Mouse (Mus musculus): ENCODE data around the gene Snx18.

Snx18 gene

GRCm38 (mm10) chr13:113566951-113567350, 51.4 kb downstream of the Snx18 start:
- DNase-seq (ENCODE audit: low spot score): no peak

DNA sequence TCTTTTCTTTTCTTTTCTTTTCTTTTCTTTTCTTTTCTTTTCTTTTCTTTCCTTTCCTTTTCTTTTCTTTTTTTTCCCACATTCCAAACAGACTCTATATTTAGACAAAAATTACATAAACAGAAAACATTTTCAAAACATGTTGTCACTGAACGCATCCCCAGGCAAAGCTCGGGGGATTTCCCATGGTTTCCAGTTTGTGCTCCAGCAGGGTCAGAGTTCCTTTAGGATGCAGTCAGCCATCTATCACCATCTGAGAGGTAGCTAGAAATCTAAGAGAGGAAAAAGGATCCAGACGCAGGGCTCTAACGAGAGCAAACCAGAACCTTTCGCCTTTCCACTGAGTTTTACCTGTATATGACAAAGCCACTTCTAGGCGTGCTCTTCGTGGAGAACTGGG, 52.0 kb downstream of the Snx18 start:
- no peak for DNase-seq (ENCODE audit: low spot score)

- DNase-seq (ENCODE audit: low spot score): no peak
Observed at GRCm38 (mm10) chr13:113559646-113560045, 58.7 kb downstream of the Snx18 start.

GRCm38 (mm10) chr13:113556538-113556937, 61.8 kb downstream of the Snx18 start:
- no peak for DNase-seq (ENCODE audit: low spot score)

DNA sequence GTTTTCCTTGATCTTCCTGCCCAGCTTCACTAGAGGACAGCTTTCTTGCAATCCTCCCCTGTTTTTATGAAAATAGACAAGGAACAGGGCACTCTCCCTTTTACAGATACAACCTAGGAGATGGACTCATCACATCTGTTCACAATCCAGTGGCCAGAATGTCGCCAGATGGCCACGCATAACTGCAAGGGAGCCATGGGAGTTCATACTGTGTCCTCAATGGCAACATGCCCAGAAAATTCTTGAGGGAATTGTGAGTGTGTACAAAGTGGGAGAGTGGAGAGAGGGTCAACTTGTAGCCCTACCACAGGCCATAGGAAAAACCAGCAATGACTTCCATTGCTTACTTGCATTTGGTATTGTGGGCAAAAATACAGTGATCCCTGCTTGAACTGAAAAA, 63.1 kb downstream of the Snx18 start:
- DNase-seq (ENCODE audit: low spot score): no peak

GRCm38 (mm10) chr13:113553603-113554230, 64.6 kb downstream of the Snx18 start:
- DNase-seq (ENCODE audit: low spot score): no peak

DNA sequence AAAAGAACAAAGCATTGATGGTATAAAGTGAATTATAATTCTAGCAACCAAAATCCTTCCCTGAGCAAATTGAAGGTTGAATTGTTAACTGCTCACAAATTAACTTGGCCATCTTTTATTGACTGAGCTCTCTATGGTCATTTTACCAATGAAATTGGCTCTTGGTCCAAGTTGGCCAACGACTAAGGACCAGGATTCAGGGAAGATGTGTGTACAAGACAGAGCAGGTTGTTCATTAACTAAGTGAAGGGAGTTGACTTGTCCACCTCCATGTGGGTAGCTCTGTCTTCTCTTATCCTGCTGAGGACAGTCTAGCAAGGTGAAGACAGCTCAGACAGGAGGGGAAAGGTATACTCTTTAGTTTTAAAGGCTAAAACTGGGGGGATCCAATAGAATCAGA, 66.0 kb downstream of the Snx18 start:
- no peak for DNase-seq (ENCODE audit: low spot score)

DNA sequence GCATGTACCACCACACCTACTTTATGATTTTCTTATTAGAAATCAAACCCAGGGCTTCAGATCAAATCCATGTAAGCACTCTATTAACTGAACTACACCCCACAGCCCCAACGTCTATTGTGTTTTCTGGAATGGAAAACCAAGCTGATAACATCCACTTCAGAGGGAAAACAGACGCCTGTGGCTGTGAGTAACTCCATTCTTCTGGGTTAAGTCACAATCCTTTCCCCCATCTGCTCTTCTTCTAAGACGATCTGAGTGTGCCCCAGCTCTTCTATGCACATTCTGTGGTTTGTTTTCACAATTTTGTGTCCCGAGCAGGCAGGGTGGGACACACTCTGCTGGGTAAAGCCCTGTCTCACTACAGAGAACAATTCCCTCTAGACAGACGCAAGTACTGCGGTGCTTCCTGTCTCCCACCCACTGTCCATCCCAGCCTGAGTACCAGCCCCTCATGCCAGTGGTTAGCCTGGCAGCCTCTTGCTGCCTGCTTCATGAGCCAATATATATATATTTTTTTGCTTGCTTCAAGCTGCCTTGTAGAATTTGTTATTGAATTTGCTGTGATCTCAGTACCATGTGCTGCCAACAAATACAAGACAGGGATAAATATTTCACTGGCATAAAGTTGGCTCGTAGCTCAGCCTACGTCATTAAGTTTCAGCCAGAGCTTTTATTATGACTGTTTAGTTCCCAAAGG, 67.3 kb downstream of the Snx18 start:
- no peak for DNase-seq (ENCODE audit: low spot score)

GRCm38 (mm10) chr13:113549021-113549420, 69.3 kb downstream of the Snx18 start:
- DNase-seq (ENCODE audit: low spot score): no peak

DNA sequence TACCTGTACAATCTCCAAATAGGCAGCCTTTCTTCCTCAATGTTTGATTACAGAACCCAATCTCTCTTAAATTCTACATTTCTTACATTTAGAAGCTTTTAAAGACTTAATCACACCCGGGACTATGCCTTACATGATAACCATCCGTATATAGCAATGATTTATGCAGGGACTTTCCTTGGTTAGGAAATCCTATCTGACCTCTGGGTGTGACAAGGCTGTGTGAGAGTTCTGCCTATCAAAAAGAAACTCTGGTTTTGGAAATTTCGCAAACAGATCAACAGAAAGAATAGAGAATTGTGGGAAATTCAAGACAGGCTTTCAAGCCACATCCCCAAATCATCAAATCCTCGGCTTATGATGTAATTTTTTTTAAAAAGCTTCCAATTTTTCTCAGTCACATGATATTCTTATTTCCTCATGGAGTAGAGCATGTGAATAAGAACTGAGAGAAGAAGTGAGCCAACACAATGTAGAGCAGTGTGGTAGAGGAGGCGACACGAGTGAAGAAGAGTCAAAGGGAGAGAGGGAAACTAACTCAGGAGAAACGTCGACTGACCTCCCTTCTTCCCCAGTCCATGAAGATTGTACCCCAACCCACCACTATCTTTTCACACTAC, 70.4 kb downstream of the Snx18 start:
- no peak for DNase-seq (ENCODE audit: low spot score)

DNA sequence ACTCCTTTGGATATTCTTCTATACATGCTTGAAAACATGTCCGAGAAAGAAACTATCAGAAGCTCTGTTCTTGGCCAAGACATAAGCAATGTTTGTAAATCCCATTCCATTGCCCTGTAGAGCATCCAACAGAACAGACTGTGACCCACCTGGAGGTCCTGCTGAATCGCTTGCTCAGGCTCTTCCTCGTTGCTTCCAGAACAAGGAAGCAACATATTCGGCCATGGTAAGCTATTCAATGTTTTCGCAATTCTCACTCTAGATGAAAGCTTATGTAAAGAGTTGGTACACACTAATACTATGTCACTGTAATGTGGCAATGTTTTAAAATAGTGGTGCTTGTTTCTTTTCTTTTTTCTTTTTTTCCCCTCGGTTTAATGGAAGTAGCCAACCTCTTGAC, 76.0 kb downstream of the Snx18 start:
- no peak for DNase-seq (ENCODE audit: low spot score)

Data from testis, postnatal 10 days (tissue).